Mouse (Mus musculus) neural tube, embryonic 10.5 days (tissue): ENCODE data around the gene Msh4.
A peak's percentile ranks its signal among the peaks of the same experiment; 100 is the strongest.
"Not testable (repeated sequence)": the region's sequence is repeated elsewhere in the genome, so short reads cannot be mapped to it uniquely, and the experiment has no call there.

Experiments used
- DNase-seq: peaks from one replicate; pipeline ENCODE4 v3.0.0-alpha.2; 2017; ENCODE audit warnings: low spot score; ENCODE audit errors: extremely low spot score

The Msh4 gene

GRCm38 (mm10) chr3:153911197-153911881, 5.4 kb upstream of the Msh4 start:
- no peak for DNase-seq

- DNase-seq, result no peak
Observed at GRCm38 (mm10) chr3:153910489-153910888, 4.6 kb upstream of the Msh4 start.

- DNase-seq, result no peak
Observed at GRCm38 (mm10) chr3:153908919-153909318, 3.0 kb upstream of the Msh4 start.

GRCm38 (mm10) chr3:153905251-153906135, 445 bp downstream of the Msh4 start:
- DNase-seq, result no peak

GRCm38 (mm10) chr3:153904586-153904985, 1.4 kb downstream of the Msh4 start:
- DNase-seq, result peak; percentile 56

- no peak for DNase-seq
Observed at GRCm38 (mm10) chr3:153902595-153902994, 3.3 kb downstream of the Msh4 start.

GRCm38 (mm10) chr3:153901904-153902303, 4.0 kb downstream of the Msh4 start:
- DNase-seq, result no peak

GRCm38 (mm10) chr3:153897216-153897615, 8.7 kb downstream of the Msh4 start:
- DNase-seq, result no peak

GRCm38 (mm10) chr3:153895454-153895853, 10.5 kb downstream of the Msh4 start:
- DNase-seq, result no peak

- DNase-seq, result no peak
Observed at GRCm38 (mm10) chr3:153889188-153889781, 16.7 kb downstream of the Msh4 start.

- no peak for DNase-seq
Observed at GRCm38 (mm10) chr3:153888141-153888540, 17.8 kb downstream of the Msh4 start.

GRCm38 (mm10) chr3:153886296-153886695, 19.6 kb downstream of the Msh4 start:
- DNase-seq, result no peak

GRCm38 (mm10) chr3:153871396-153871795, 34.5 kb downstream of the Msh4 start:
- DNase-seq, result no peak

- DNase-seq, result no peak
Observed at GRCm38 (mm10) chr3:153867149-153868136, 38.5 kb downstream of the Msh4 start.

GRCm38 (mm10) chr3:153864636-153865429, 41.1 kb downstream of the Msh4 start:
- no peak for DNase-seq

GRCm38 (mm10) chr3:153863816-153864215, 42.1 kb downstream of the Msh4 start:
- DNase-seq, result no peak

- DNase-seq, result not testable (repeated sequence)
Observed at GRCm38 (mm10) chr3:153860392-153860791, 45.5 kb downstream of the Msh4 start.

GRCm38 (mm10) chr3:153858350-153859001, 47.5 kb downstream of the Msh4 start:
- no peak for DNase-seq

- DNase-seq, result no peak
Observed at GRCm38 (mm10) chr3:153852266-153852665, 53.7 kb downstream of the Msh4 start.

- DNase-seq, result no peak
Observed at GRCm38 (mm10) chr3:153850759-153851158, 55.2 kb downstream of the Msh4 start.
